Mouse (Mus musculus) limb, embryonic 14.5 days (tissue): ENCODE data around the gene Spaar. TPM values are rescaled to one million over a fixed set of nuclear protein-coding genes. Genes with fewer than 3 reads are reported as not detected.

Source experiments
- ATAC-seq: fragments of 200-750 bp; cut with Nextera tagmentation; 2 replicates; pipeline ENCODE4 v1.8.0; 2017; ENCODE audit warnings: low read depth, moderate number of reproducible peaks, moderate TSS enrichment; ENCODE audit not compliant: low FRiP score
- DNase-seq: peaks from one replicate; pipeline ENCODE4 v3.0.0-alpha.2; 2015; ENCODE audit warnings: low spot score
- H3K27ac ChIP-seq: fragments of 300-500 bp; sonication (generic); replicated peaks from 2 replicates; pipeline ENCODE4 v1.5.1; 2014; ENCODE audit warnings: low read depth, mild to moderate bottlenecking, low read length, moderate library complexity, mixed read lengths
- H3K27me3 ChIP-seq: fragments of 300-500 bp; sonication (generic); 2 replicates; pipeline ENCODE4 v1.6.1; 2014; ENCODE audit warnings: low read length, mixed read lengths; ENCODE audit not compliant: control insufficient read depth, insufficient read depth
- H3K36me3 ChIP-seq: fragments of 300-500 bp; sonication (generic); 2 replicates; pipeline ENCODE4 v1.6.1; 2014; ENCODE audit warnings: mild to moderate bottlenecking, low read length, moderate library complexity, mixed read lengths; ENCODE audit not compliant: control insufficient read depth, insufficient read depth
- H3K4me1 ChIP-seq: fragments of 300-500 bp; sonication (generic); 2 replicates; pipeline ENCODE4 v1.6.1; 2014; ENCODE audit warnings: antibody characterized with exemption, low read length, mixed read lengths; ENCODE audit not compliant: control insufficient read depth, insufficient read depth
- H3K4me2 ChIP-seq: fragments of 300-500 bp; sonication (generic); replicated peaks from 2 replicates; pipeline ENCODE4 v1.6.1; 2014; ENCODE audit warnings: low read depth, mild to moderate bottlenecking, low read length, moderate library complexity; ENCODE audit not compliant: severe bottlenecking
- H3K4me3 ChIP-seq: fragments of 300-500 bp; sonication (generic); replicated peaks from 2 replicates; pipeline ENCODE4 v1.5.1; 2014; ENCODE audit warnings: low read length
- H3K9ac ChIP-seq: fragments of 300-500 bp; sonication (generic); 2 replicates; pipeline ENCODE4 v1.6.1; 2014; ENCODE audit warnings: mild to moderate bottlenecking, low read depth, low read length, moderate library complexity; ENCODE audit not compliant: severe bottlenecking
- H3K9me3 ChIP-seq: fragments of 300-500 bp; sonication (generic); 2 replicates; pipeline ENCODE4 v1.6.1; 2016; ENCODE audit warnings: low read length; ENCODE audit not compliant: control insufficient read depth
- POLR2A ChIP-seq: fragments of 200-500 bp; IDR thresholded peaks from 2 replicates; pipeline ENCODE4 v1.8.0; 2012; ENCODE audit warnings: inconsistent platforms, mild to moderate bottlenecking, moderate library complexity, borderline replicate concordance; ENCODE audit not compliant: insufficient read depth, insufficient read length; ENCODE audit errors: extremely low read depth
- WGBS: fragments of 180-500 bp; shearing (Covaris S2); extraction: QIAGEN DNeasy Blood & Tissue Kit; methylation state at CpG from one replicate; pipeline ENCODE4 v1.1.7; 2014; 5-methylcytosine and 5-hydroxymethylcytosine counted together
- polyA plus RNA-seq, 2 experiments: library from polyadenylated mRNA; depleted of rRNA in 1 of 2; stranded (reverse) in 1 of 2; unstranded in 1 of 2; fragments of >200 nt; fragmentation: Nextera tagmentation in 1 of 2; extraction: Ambion mirVana in 1 of 2; gene quantifications; 2 replicates each; pipeline versions ENCODE4 v1.2.1 to v1.2.3; 2012 to 2014

Gene Spaar
- polyA plus RNA-seq, 2 experiments = 0.10 to 1.3 TPM

DNA sequence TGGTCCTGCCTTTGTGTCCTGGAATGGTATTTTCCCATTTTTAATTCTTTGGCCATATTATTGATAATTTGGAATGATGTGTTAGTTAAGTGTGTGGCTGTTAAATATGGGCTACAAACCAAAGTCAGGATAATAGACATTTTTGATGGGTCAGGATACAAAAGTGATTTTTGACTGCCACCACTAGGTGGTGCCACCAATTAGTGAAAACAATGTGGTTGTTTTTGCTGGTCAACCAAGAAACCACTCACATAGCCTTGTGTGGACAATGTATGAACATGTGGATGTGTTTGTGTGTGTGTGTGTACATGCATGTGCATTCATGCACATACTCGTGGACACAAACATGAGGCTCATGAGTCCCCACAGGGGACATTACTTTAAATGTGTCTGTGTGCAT is 5.1 kb upstream of the Spaar start:
- Histone ChIP-seq H3K4me2 (no peak overlapping the region), H3K9ac (no peak overlapping the region), H3K27me3 (no peaks in the 10 kb centered on the region), H3K27ac (no peak overlapping the region), H3K4me3 (no peak overlapping the region), H3K36me3 (no peaks in the 10 kb centered on the region), H3K9me3 (no peaks in the 10 kb centered on the region), H3K4me1 (0 out of 2 replicates have a peak, but pooled peaks cover 6% of the 10 kb centered on the region)
- ATAC-seq (no peak), DNase-seq (peak; percentile 66)
- 38% methylated on average over 1 of the region's 1 CpGs for WGBS
- no peak for TF ChIP-seq POLR2A

DNA sequence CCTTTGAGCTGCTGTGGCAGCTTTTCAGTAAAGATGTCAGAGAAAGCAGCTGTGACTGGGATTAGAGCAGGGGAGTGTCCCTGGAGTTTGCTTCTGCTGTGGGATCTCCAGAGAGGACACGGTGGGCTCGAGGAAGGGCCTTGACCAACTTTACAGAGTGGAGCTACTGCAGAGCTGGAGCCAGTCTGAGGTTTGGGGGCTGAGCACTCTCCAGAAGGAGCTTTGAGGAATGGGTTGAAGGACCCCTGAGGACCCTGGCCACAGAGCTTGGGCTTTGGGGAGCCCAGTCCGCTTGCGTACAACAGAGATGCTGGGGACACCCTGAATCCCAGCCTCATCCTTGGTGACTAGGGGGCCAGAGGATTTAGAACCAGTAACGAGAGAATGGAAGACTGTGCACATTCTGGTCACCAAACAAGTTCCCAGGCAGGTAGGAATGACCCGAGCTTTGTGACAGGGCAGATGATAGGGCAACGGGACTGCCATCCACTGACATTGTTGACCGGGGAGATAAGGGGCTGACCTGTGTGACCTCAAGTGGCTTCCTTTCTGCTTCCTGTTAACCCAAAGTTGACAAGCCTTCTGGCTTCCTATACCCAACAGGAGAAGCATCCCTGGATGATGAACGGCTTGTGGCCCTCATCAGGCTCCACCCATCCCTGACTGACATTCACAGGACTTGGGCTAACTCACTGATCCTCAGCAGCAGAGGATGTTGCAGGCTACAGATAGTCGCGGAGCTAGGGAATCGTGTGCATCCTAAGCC is 3.4 kb upstream of the Spaar start:
- no peak overlapping the region for H3K4me2 ChIP-seq
- H3K4me3 ChIP-seq = no peak overlapping the region
- DNase-seq = no peak
- 60% methylated on average over 12 of the region's 12 CpGs for WGBS
- H3K4me1 ChIP-seq = peaks cover 16% of the 10 kb centered on the region; the same call in 1 of the 2 replicates
- no peaks in the 10 kb centered on the region for H3K27me3 ChIP-seq
- no peak overlapping the region for H3K9ac ChIP-seq
- no peak for TF ChIP-seq POLR2A
- H3K9me3 ChIP-seq = no peaks in the 10 kb centered on the region
- no peak for ATAC-seq
- no peaks in the 10 kb centered on the region for H3K36me3 ChIP-seq
- no peak overlapping the region for H3K27ac ChIP-seq

DNA sequence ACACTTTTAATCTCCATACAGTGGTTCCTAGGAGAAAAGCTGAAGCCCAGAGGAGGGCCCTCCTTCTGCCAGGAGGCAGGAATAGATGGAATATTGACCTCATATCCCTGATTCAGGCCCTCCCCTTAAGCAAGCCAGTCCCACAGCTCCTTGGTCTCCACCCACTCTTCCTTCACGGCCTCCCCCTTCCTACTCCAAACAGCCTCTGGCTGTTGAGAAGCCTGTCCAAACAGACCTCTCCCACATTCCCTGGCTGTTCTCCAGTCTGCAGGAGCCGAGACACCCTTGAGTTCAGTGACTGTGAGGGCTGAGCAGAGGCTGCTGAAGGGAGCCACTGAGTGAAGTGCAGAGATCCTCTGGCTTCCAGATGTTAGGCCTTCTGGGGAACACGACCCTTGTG is 2.8 kb upstream of the Spaar start, which contains the start of gene Hrct1:
Gene Hrct1, plus strand, starts transcription at position 194 of the 400 bp plus-strand sequence.
- Histone ChIP-seq H3K9me3 (no peaks in the 10 kb centered on the region), H3K4me1 (peaks cover 18% of the 10 kb centered on the region), H3K4me2 (no peak within 1 kb of the TSS), H3K4me3 (no peak within 1 kb of the TSS), H3K9ac (no peak within 1 kb of the TSS), H3K27me3 (no peaks in the 10 kb centered on the region), H3K27ac (peak within 1 kb of the TSS; percentile 39; the same call in 1 of the 2 replicates), H3K36me3 (no peaks in the 10 kb centered on the region)
- DNase-seq = peak; percentile 76
- peak; percentile 63 for ATAC-seq
- no peak for TF ChIP-seq POLR2A
- WGBS = 25% methylated on average over 3 of the region's 3 CpGs

GRCm38 (mm10) chr4:43727718-43728575 is 1.9 kb upstream of the Spaar start:
- Histone ChIP-seq H3K4me2 (no peak overlapping the region), H3K9ac (no peak overlapping the region), H3K27ac (peak overlapping the region; percentile 39; the same call in 1 of the 2 replicates), H3K9me3 (no peaks in the 10 kb centered on the region), H3K4me1 (peaks cover 21% of the 10 kb centered on the region), H3K36me3 (no peaks in the 10 kb centered on the region), H3K27me3 (no peaks in the 10 kb centered on the region), H3K4me3 (no peak overlapping the region)
- DNase-seq (no peak), ATAC-seq (no peak)
- no peak for TF ChIP-seq POLR2A
- WGBS = 78% methylated on average over 7 of the region's 7 CpGs

DNA sequence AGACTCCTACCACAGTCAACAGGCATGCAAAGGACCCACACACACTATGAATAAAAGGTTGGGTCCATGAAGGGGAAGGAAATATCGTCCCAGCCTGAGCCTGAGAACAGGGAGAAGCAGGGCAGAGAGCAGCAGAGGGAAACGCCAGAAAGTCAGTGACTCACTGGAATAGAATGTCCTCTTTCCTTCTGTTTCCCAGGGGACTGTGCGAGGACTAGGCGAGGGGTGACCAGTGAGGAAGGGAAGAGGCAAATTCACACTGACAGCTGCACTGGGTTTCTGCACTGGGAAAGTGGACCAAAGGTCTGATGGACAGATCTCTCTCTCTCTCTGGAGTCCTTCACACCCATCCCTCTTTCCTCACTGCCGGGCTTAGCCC is 1.3 kb upstream of the Spaar start:
- peaks cover 21% of the 10 kb centered on the region for H3K4me1 ChIP-seq
- no peak for ATAC-seq

More for the DNA sequence above, 1.3 kb upstream of the Spaar start:
- no peaks in the 10 kb centered on the region for H3K36me3 ChIP-seq
- no peaks in the 10 kb centered on the region for H3K27me3 ChIP-seq
- TF ChIP-seq POLR2A = no peak
- WGBS = 42% methylated on average over 4 of the region's 5 CpGs
- H3K4me2 ChIP-seq = no peak overlapping the region
- H3K4me3 ChIP-seq = no peak overlapping the region
- H3K27ac ChIP-seq = no peak overlapping the region; the same call in 1 of the 2 replicates
- no peaks in the 10 kb centered on the region for H3K9me3 ChIP-seq
- no peak overlapping the region for H3K9ac ChIP-seq
- no peak for DNase-seq
